Mouse (Mus musculus): ENCODE data around the gene Gm21962. TPM values are rescaled to one million over a fixed set of nuclear protein-coding genes. Genes with fewer than 3 reads are reported as not detected.
"Not testable (repeated sequence)": the region's sequence is repeated elsewhere in the genome, so short reads cannot be mapped to it uniquely, and the experiment has no call there.

Gm21962 gene
- total RNA-seq (2021): not detected
- long read RNA-seq, experiment 1: 0 reads
- long read RNA-seq, experiment 2: 0 reads

DNA sequence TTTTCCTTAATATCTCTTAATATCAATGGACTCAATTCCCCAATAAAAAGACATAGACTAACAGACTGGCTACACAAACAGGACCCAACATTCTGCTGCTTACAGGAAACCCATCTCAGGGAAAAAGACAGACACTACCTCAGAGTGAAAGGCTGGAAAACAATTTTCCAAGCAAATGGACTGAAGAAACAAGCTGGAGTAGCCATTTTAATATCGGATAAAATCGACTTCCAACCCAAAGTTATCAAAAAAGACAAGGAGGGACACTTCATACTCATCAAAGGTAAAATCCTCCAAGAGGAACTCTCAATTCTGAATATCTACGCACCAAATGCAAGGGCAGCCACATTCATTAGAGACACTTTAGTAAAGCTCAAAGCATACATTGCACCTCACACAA lies at the start of gene Gm21962:
TSS of gene Gm21962 (plus strand) at position 301 of the 400 bp plus-strand sequence.
- DNase-seq (ENCODE audit: low spot score in 2 of 2): not testable (repeated sequence)

- DNase-seq (ENCODE audit: low spot score in 2 of 2): no peak
These were observed 49.2 kb upstream of the Gm21962 start for GRCm38 (mm10) chr3:137622091-137622490.

- no peak for DNase-seq (ENCODE audit: low spot score in 2 of 2)
These were observed 48.3 kb upstream of the Gm21962 start for GRCm38 (mm10) chr3:137622895-137623580.

GRCm38 (mm10) chr3:137623581-137624362 lies 47.6 kb upstream of the Gm21962 start:
- peak in 1 of 2 experiments; percentile 43 for DNase-seq (ENCODE audit: low spot score in 2 of 2)

DNA sequence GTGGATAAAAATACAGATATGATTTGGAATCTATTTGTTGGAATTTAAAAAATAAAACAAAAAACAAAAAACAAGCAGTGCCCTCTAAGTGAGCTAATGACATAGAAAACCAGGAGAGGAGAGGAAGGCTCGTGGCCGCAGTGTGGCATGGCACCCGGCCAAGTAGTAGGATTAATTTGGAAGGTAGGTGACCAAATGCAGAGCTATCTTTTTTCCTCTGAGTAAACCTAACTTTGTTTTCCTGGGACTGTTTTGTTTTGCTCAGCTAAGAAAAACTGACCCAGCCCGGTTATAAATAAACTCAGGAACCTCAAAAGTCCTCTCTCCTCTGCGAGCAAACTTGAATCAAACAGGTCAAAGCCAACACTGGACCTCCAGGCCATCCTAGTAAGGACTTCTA lies 46.3 kb upstream of the Gm21962 start:
- no peak for DNase-seq (ENCODE audit: low spot score in 2 of 2)

DNA sequence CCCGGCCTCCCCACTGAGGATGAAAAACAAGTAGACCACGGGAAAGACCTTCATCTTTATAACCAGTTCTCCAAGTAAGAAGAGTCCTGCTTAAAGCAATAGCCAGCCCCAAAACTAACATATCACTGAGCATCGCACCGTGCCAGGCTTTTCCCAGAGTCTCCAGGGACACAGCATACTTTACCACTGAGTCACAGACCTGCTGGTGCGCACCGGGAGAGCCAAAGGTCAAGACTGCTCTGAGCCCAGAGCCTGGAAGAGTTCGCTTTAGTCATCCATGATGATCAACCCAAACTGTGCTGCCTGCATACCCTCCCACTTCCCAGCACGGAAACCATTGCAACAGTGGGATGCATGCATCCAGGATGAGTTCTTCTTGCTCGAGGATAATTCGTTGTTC lies 37.6 kb upstream of the Gm21962 start:
- no peak for DNase-seq (ENCODE audit: low spot score in 2 of 2)

GRCm38 (mm10) chr3:137636571-137636970 lies 34.8 kb upstream of the Gm21962 start:
- DNase-seq (ENCODE audit: low spot score in 2 of 2): no peak

DNA sequence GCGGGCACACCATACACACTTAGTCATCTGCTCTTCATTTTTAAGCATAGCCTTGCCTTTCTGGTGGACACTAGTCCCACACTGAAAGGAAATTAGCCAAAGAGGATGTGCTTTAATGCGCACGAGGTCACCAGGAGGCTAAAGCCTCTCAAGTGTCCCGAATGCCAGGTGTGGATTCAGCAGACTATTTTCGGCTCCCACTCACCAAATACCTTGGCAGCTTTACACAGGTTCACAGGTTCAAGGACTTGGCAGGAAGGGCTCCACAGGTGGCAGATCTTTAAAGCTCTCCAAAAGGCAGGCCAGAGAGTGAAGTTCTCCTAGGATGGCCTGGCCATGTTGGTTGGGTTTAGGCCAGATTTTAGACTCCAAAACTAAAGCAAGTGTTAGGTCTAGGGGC lies 30.1 kb upstream of the Gm21962 start:
- DNase-seq (ENCODE audit: low spot score in 2 of 2): no peak

- no peak for DNase-seq (ENCODE audit: low spot score in 2 of 2)
These were observed 29.2 kb upstream of the Gm21962 start for GRCm38 (mm10) chr3:137642137-137642536.

DNA sequence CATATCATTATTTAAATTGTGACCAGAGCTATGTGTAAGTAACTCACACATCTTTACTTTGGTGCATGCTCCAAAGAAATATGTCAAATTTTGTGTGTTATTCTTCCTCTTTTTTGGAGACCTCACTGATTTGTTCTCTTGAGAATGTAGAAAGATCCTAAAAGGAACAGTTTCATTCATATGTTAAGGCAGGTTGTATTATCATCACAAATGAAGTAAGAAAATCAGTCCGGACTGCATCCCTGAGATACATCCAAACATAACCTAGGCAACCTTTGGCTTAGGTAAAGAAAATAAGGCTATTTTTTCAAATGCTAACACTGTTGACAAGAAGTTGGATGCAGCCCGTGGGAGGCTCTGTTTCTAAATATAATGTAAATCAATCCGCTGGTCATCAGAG lies 28.8 kb upstream of the Gm21962 start:
- no peak for DNase-seq (ENCODE audit: low spot score in 2 of 2)

- no peak for DNase-seq (ENCODE audit: low spot score in 2 of 2)
These were observed 27.2 kb upstream of the Gm21962 start for GRCm38 (mm10) chr3:137644081-137644480.

DNA sequence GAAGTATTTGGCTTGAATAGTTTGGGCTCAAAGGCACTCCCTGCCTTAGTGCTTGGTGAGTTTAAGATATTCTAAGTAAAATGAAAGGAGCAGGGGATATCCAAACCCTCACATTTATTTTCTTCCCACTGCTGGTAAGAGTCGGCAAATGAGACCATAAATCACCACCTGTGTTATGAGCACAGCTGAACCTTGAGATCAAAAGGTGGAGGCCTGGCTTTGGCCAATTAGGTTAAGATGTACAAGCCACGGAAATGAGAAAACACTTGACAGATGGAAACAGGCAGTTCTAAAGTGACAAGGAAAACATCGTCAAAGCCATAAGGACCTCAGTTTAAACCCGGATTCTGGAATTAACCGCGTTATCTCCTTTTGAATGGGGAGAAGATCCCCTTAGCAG lies 26.4 kb upstream of the Gm21962 start:
- DNase-seq (ENCODE audit: low spot score in 2 of 2): no peak

DNA sequence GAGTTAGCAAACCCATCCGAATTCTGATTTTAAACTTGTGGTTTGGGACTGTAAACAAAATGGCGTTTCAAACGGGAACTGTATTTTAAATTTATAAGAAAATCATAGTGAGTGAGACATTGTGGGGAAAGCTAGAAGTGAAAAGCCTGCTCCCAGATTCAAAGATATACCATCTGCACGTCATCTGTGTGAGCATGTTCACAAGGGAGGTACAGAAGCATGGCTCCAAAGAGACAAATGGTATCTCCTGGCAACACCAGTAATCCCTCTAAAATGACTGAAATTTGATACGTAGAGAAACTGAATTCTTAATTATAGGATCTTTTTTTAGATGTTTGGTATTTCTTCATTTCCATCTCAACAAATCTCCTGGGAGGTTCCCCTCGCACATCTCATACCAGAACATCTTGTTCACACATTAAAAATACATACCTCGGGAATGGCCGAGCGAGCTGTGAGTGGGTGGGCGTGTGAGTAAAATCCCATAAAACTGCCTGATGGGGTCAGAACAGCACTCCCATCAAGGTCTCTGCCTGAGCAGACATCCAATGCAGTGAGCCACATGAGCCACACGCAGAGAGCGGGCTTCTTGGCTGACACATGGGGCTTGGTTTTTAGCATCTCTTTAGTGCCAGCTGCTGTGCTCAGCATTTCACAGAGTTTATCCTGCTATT lies 23.8 kb upstream of the Gm21962 start:
- peak; percentile 40 to 47 for DNase-seq (ENCODE audit: low spot score in 2 of 2)

GRCm38 (mm10) chr3:137649112-137649511 lies 22.2 kb upstream of the Gm21962 start:
- no peak for DNase-seq (ENCODE audit: low spot score in 2 of 2)

- DNase-seq (ENCODE audit: low spot score in 2 of 2): no peak
These were observed 18.5 kb upstream of the Gm21962 start for GRCm38 (mm10) chr3:137652853-137653252.

DNA sequence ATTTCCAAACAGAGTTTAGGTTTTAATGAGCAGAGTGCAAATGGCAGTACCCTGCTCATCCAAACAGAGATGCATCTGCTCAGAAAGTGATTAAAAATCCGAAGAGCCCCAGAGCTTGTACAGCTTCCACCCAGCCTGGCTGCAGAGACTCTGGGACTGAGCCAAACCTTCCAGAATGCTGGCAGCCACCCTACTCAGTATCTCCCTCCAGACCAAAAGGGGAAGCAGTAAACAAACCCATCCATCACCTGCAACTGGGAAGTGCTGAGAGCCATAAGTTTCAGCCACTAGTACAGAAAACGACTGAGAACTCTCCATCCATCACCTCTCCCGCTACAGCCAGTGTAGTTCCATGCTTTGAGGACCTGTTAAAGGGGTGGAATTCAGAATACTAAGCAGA lies 9.6 kb downstream of the Gm21962 start:
- DNase-seq (ENCODE audit: low spot score in 2 of 2): peak; percentile 22 to 42

- peak; percentile 18 to 26 for DNase-seq (ENCODE audit: low spot score in 2 of 2)
These were observed 11.8 kb downstream of the Gm21962 start for GRCm38 (mm10) chr3:137682911-137683806.

DNA sequence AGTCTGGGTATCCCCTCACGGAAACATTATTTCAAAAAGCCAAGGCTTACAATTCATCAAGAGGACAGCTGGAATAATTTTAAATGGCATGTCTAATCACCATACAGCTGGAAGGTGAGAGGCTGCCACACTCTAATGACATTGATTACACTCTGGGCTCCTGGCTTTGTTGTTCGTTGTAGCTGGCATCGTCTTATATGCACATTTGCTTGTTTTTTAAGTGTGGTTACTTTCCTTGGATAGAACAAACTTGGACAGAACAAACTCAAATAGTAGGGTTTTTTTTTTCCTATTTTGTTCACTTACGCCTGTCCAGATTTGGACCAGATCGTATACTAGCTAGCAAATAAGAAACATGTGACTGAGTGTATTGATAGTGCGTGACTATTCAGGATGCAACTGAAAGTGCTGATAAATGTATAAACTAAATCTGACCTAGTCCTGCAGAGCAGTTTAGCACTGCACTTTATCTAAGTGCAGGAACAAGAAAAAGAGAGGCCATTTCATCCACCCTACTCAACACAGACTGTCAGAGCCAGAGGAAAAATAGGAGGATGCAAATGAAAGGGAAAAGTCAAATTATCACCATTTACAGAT lies 12.6 kb downstream of the Gm21962 start:
- DNase-seq (ENCODE audit: low spot score in 2 of 2): no peak

DNA sequence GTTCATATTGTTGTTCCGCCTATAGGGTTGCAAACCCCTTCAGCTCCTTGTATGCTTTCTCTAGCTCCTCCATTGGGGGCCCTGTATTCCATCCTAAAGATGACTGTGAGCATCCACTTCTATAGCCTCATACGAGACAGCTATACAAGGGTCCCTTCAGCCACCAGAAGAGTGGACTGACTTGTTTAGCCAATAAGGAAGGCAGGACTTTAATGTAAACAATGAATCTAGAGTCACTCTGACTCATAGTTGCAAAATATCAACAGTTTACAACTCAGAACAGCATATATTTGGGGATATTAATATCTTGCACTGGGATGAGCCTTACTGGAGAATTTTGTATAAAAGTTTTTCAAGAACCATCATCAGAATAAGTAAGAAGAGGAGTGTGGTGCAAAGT lies 15.6 kb downstream of the Gm21962 start:
- no peak for DNase-seq (ENCODE audit: low spot score in 2 of 2)

GRCm38 (mm10) chr3:137691503-137691902 lies 20.2 kb downstream of the Gm21962 start:
- no peak for DNase-seq (ENCODE audit: low spot score in 2 of 2)

GRCm38 (mm10) chr3:137715946-137716345 lies 44.6 kb downstream of the Gm21962 start:
- no peak for DNase-seq (ENCODE audit: low spot score in 2 of 2)

Measured in left cerebral cortex, adult 18-20 months (tissue).